In genomic region chr19:40659651-40660478, GRCm38 (mm10) we compare ENCODE assay signal across 8 mouse cellular contexts. TPM values are rescaled to one million over a fixed set of nuclear protein-coding genes. Genes with fewer than 3 reads are reported as not detected.
DNase-seq lines count a peak whose midpoint lies in the region; ATAC-seq lines count a peak whose summit lies in the region.

No protein-coding gene starts in this region.

- intact Hi-C loops in heart, postnatal 14 days (cut with DNase I), result loop anchor here (1.0 to 5.0 kb wide), 3 partner anchors 18 to 62 kb away; partner anchors contain the start of genes Entpd1 and Tctn3

- H3K27me3 ChIP-seq in limb, embryonic 10.5 days (ENCODE audit: low read depth, poor library complexity, severe bottlenecking), result peaks cover 14% of the 10 kb centered on the region; the same call in 1 of the 2 replicates
- H3K27me3 ChIP-seq in midbrain, embryonic 10.5 days (ENCODE audit: low read depth, poor library complexity, severe bottlenecking), result peaks cover 16% of the 10 kb centered on the region

- H3K4me3 ChIP-seq in limb, embryonic 10.5 days, result peak overlapping the region; percentile 43
- peak overlapping the region; percentile 52 for H3K4me3 ChIP-seq in midbrain, embryonic 10.5 days

- H3K9me3 ChIP-seq in limb, embryonic 10.5 days (replicated peaks), result no peaks in the 10 kb centered on the region
- H3K9me3 ChIP-seq in midbrain, embryonic 10.5 days (replicated peaks), result no peaks in the 10 kb centered on the region

- peaks cover 22% of the 10 kb centered on the region for H3K4me1 ChIP-seq in limb, embryonic 10.5 days
- peaks cover 22% of the 10 kb centered on the region for H3K4me1 ChIP-seq in midbrain, embryonic 10.5 days

- 3% methylated on average over 16 of the region's 16 CpGs for WGBS in limb, embryonic 10.5 days
- 1% methylated on average over 16 of the region's 16 CpGs for WGBS in midbrain, embryonic 10.5 days

- peak; percentile 38 for DNase-seq in adrenal gland, postnatal 10 days
- no peak for DNase-seq in adrenal gland, adult 8-10 months
- peak; percentile 13 for DNase-seq in thymus, postnatal 25 days
- DNase-seq in thymus, adult 18-20 months, result no peak
- DNase-seq in heart, postnatal 14 days, result peak; percentile 25 to 31
- DNase-seq in limb, embryonic 10.5 days (ENCODE audit: low spot score), result peak; percentile 43
- DNase-seq in midbrain, embryonic 10.5 days (ENCODE audit: low spot score), result peak; percentile 48

- ATAC-seq in erythroid progenitor cell, adult 5-6 weeks (replicated peaks; ENCODE audit: low FRiP score, poor library complexity, severe bottlenecking), result no peak

- peak overlapping the region; percentile 72 for H3K27ac ChIP-seq in limb, embryonic 10.5 days
- H3K27ac ChIP-seq in midbrain, embryonic 10.5 days (replicated peaks), result peak overlapping the region; percentile 81

- H3K36me3 ChIP-seq in limb, embryonic 10.5 days, result no peaks in the 10 kb centered on the region
- H3K36me3 ChIP-seq in midbrain, embryonic 10.5 days, result no peaks in the 10 kb centered on the region

RNA-seq across cellular contexts. Expression of gene Entpd1, which starts 47.7 kb away (rescaled TPM):
- 10 to 100 TPM; 27.2 to 32.8 TPM for total RNA-seq in adrenal gland, postnatal 10 days (2021)
- 10 to 100 TPM; 27.5 to 34.8 (median 31.5) TPM for total RNA-seq in adrenal gland, adult 8-10 months (2022)
- total RNA-seq in heart, postnatal 14 days (2021), result 10 to 100 TPM; 34.5 to 40.2 TPM
- 2.0 and 3.9 TPM in 2 replicates for polyA plus RNA-seq in limb, embryonic 10.5 days (2016; fragmentation: Nextera tagmentation; extraction: Ambion mirVana)
- 4.0 and 6.2 TPM in 2 replicates for polyA plus RNA-seq in midbrain, embryonic 10.5 days (2016; fragmentation: Nextera tagmentation; extraction: Ambion mirVana)
- total RNA-seq in erythroid progenitor cell, adult 5-6 weeks (2015; ENCODE audit: low replicate concordance), result 10.5 and 18.4 TPM in 2 replicates
- total RNA-seq in erythroid progenitor cell, adult 5-6 weeks (2017; ENCODE audit: low replicate concordance), result 6.4 and 16.9 TPM in 2 replicates

RNA-seq across cellular contexts. Expression of gene Tctn3, which starts 47.8 kb away (rescaled TPM):
- total RNA-seq in adrenal gland, postnatal 10 days (2021), result 1 to 10 TPM; 5.4 to 7.1 TPM
- total RNA-seq in adrenal gland, adult 8-10 months (2022), result 10 to 100 TPM in 2 of 4 experiments, 1 to 10 TPM in 2; 6.8 to 12.1 (median 8.9) TPM
- 1 to 10 TPM; 8.6 to 8.8 TPM for total RNA-seq in heart, postnatal 14 days (2021)
- 9.2 and 9.4 TPM in 2 replicates for polyA plus RNA-seq in limb, embryonic 10.5 days (2016; fragmentation: Nextera tagmentation; extraction: Ambion mirVana)
- 11.9 and 12.4 TPM in 2 replicates for polyA plus RNA-seq in midbrain, embryonic 10.5 days (2016; fragmentation: Nextera tagmentation; extraction: Ambion mirVana)
- 1.1 and 5.4 TPM in 2 replicates for total RNA-seq in erythroid progenitor cell, adult 5-6 weeks (2015; ENCODE audit: low replicate concordance)
- total RNA-seq in erythroid progenitor cell, adult 5-6 weeks (2017; ENCODE audit: low replicate concordance), result 0.45 TPM in 1 of 2 replicates, not detected in the other

Comparison
In these comparisons a context has a peak if more than half of its experiments do, and no peak if none do; other contexts are left out.
1. DNase-seq: peak in adrenal gland, postnatal 10 days (single experiment), thymus, postnatal 25 days (single experiment), heart, postnatal 14 days (2 of 2), limb, embryonic 10.5 days (single experiment) and midbrain, embryonic 10.5 days (single experiment); none in adrenal gland, adult 8-10 months (single experiment) and thymus, adult 18-20 months (0 of 2).